Mouse (Mus musculus): ENCODE data around the gene Hlcs. TPM values are rescaled to one million over a fixed set of nuclear protein-coding genes. Genes with fewer than 3 reads are reported as not detected.

The Hlcs gene
- total RNA-seq, 1 experiment from 2014 or later, result 11.6 TPM

DNA sequence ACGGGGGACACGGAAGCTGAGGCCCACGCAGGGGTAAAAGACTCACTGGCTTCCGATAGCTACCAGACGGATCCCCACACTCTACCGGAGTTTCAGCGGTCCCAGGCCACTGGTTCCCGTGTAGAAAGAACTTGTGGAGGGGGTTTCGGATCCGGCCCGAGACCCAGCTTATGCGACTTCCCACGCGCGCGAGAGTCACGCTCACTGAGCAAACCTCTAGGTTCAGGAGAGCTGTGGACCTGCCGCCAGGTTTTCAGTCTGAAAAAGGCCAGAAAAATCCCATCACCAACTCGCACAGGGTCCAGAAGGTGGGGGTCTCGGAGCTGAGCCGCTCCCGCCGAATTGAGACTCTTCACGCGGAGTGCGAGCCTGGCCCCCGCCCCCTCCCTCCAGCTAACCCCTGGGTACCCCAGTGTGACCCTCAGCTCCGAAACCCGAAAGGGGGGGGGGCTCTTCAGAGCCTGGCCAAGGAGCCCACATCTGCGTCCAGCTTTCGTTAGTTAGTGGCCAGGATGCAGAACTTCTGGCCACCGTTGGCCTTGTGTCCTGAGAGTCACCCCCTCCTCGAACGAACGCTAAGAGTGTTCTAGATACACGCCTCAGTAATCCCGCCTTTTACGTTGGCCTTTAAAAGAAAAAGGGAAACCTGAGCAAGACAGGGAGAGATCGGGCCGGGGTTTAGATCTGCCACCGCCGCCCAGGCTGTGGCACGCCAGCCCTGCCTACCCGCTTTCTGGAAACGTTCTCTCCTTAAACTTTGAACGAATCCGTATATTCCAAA, 234.1 kb downstream of the Hlcs start:
- no peak for DNase-seq

Small RNAs within 50 kb of the gene (microRNA-seq; reads per million reads assigned to microRNA genes)
- gene Gm23062, result 0 reads per million in 2 experiments

Other genes starting within 250 kb of the Hlcs start
- gene Sim2, start 228.6 kb downstream of the Hlcs start, total RNA-seq (2021), result not detected in 2 replicates
- 4.4 and 5.0 TPM in 2 replicates for gene Ripply3, start 14.8 kb upstream of the Hlcs start, total RNA-seq (2021)
- gene Ttc3, start 57.0 kb upstream of the Hlcs start, total RNA-seq (2021), result 89.9 and 90.5 TPM in 2 replicates
- 56.7 and 60.1 TPM in 2 replicates for gene Pigp, start 58.3 kb upstream of the Hlcs start, total RNA-seq (2021)
- gene Vps26c, start 213.3 kb upstream of the Hlcs start, total RNA-seq (2021), result 49.1 and 50.4 TPM in 2 replicates

All from adrenal gland, postnatal 14 days (tissue).